Mouse (Mus musculus): ENCODE measurements at regions not wholly inside any gene's neighbourhood (a gene's known extent, or its start where the extent isn't known, plus 50 kb on each side); places are given as distances from the start of the nearest gene placed in this dataset.

DNA sequence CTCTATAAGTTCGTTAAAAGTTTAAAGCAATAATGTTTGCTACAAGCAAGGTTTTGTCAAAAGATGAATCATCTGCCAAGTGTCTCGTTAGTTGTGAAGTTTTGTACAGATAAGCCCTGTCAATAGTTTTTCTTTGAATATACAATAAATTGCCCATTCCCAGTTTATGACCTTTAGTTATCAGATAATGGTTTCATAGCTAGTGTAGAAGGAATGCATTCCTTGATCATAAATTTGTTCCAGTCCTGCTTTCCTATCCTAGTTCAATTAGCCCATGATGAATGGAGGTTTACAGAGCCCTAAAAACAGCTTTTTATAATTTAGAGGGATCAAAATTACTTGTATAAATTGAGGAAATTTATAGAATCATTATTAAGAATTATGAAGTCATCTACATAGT is 62.5 kb upstream of the Lrch2 start:
- DNase-seq: no peak

DNA sequence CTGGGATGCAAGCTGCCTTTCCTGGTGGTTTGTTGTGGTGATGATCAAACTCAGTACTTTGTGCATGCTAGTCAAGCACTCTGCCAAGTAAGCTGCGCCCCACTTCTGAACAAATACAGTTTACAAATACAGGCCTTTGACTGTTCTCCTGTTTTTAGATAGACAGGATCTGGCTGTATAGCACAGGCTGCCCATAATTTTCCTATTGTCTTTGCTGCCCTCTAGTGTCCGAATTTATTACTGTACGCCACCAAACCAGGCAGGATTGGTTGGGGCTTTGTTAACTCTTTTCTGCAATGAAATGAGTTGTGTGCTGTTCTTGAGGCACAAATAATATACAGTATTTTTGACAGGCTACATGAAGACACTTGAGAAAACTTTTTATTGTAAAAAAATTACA is 54.8 kb upstream of the Lrch2 start:
- DNase-seq: peak in 1 of 2 experiments; percentile 40

Measured in lung, postnatal 4 days (tissue).